Mouse (Mus musculus): Measurements from ENCODE around the gene Calhm6.

DNA sequence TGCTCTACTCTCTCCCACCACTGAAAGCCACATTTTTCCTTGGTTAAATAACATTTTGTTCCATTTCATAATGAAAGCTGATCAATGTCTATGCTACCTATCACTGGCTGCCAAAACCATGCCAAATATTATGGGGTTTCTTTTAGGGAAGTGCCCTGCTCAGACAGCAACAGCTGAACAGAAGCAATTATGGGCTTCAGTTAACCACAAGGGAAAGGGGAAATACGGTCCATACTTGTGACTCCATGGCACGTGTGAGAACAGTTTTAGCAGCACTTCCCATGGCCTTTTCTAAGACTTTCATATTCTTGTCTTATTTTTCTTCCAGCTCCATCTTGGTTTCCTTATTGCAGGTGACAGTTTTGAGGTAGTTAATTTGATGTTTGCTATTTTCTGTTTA is 3.6 kb upstream of the Calhm6 start:
- TF ChIP-seq CTCF (IDR thresholded peaks at IDR 0.05; ENCODE audit: low read depth) (no peak), EP300 (IDR thresholded peaks at IDR 0.05; ENCODE audit: low read depth) (no peak)
